Mouse (Mus musculus) kidney, adult 2 months (tissue): ENCODE results near the gene Cdh12. TPM values are rescaled to one million over a fixed set of nuclear protein-coding genes. Genes with fewer than 3 reads are reported as not detected.
"Not testable (repeated sequence)": the region's sequence is repeated elsewhere in the genome, so short reads cannot be mapped to it uniquely, and the experiment has no call there.

Experiments
- DNase-seq: peaks from one replicate; pipeline ENCODE4 v3.0.0; 2021
- H3K27ac ChIP-seq: fragments of 200-500 bp; 2 replicates; pipeline ENCODE4 v1.5.1; 2012; ENCODE audit warnings: low read depth, low read length, control low read depth, inconsistent platforms; ENCODE audit not compliant: insufficient read depth
- H3K27me3 ChIP-seq: fragments of 200-500 bp; replicated peaks from 2 replicates; pipeline ENCODE4 v1.6.1; 2012; ENCODE audit warnings: mild to moderate bottlenecking, moderate library complexity, low read length, inconsistent platforms; ENCODE audit not compliant: control insufficient read depth, insufficient read depth
- H3K36me3 ChIP-seq: fragments of 200-500 bp; 2 replicates; pipeline ENCODE4 v1.6.1; 2012; ENCODE audit warnings: mild to moderate bottlenecking, moderate library complexity, low read length, inconsistent platforms; ENCODE audit not compliant: control insufficient read depth, insufficient read depth
- H3K4me1 ChIP-seq: fragments of 200-500 bp; 2 replicates; pipeline ENCODE4 v1.6.1; 2011; ENCODE audit warnings: low read length; ENCODE audit not compliant: control insufficient read depth, insufficient read depth
- H3K4me3 ChIP-seq: fragments of 200-500 bp; 2 replicates; pipeline ENCODE4 v1.5.1; 2011; ENCODE audit warnings: mild to moderate bottlenecking, low read depth, low read length, control low read depth; ENCODE audit not compliant: insufficient read depth
- CTCF ChIP-seq: fragments of 200-500 bp; conservative IDR thresholded peaks from 2 replicates; pipeline ENCODE4 v1.5.1; 2011; ENCODE audit warnings: low read depth, mild to moderate bottlenecking, control low read depth, low read length, moderate library complexity, mixed read lengths; ENCODE audit not compliant: insufficient read depth, insufficient read length
- POLR2A ChIP-seq: fragments of 200-500 bp; IDR thresholded peaks from one replicate; pipeline ENCODE4 v1.6.1; 2011; ENCODE audit warnings: low read depth, low read length, control low read depth
- WGBS: fragments of 180-500 bp; shearing (Covaris S2); methylation state at CpG from one replicate; pipeline ENCODE4 v1.1.7; 2018; 5-methylcytosine and 5-hydroxymethylcytosine counted together
- polyA plus RNA-seq: library from polyadenylated mRNA; depleted of rRNA; stranded (reverse); fragments of >200 nt; gene quantifications from 2 replicates; pipeline ENCODE4 v1.2.3, GENCODE M21; 2012

Cdh12 gene
- polyA plus RNA-seq, 1 experiment, result not detected

- WGBS, result 54% methylated on average over 5 of the region's 5 CpGs
- TF ChIP-seq CTCF (no peak), POLR2A (no peak)
- no peak overlapping the region for H3K27ac ChIP-seq
Observed at GRCm38 (mm10) chr15:21375460-21375859, 926.4 kb downstream of the Cdh12 start.

GRCm38 (mm10) chr15:21375871-21376270, 926.8 kb downstream of the Cdh12 start:
- TF ChIP-seq CTCF, result no peak
- no peak for TF ChIP-seq POLR2A
- no peaks in the 10 kb centered on the region for H3K4me1 ChIP-seq
- DNase-seq, result no peak
- H3K4me3 ChIP-seq, result no peak overlapping the region
- WGBS, result 70% methylated on average over 3 of the region's 3 CpGs
- H3K27ac ChIP-seq, result no peak overlapping the region
- no peaks in the 10 kb centered on the region for H3K27me3 ChIP-seq
- H3K36me3 ChIP-seq, result no peaks in the 10 kb centered on the region

More at GRCm38 (mm10) chr15:21375460-21375859, 926.4 kb downstream of the Cdh12 start:
- Histone ChIP-seq H3K27me3 (no peaks in the 10 kb centered on the region), H3K36me3 (no peaks in the 10 kb centered on the region), H3K4me1 (no peaks in the 10 kb centered on the region), H3K4me3 (no peak overlapping the region)
- DNase-seq, result no peak

GRCm38 (mm10) chr15:21391442-21391841, 942.4 kb downstream of the Cdh12 start:
- H3K4me1 ChIP-seq, H3K27me3 ChIP-seq, DNase-seq, H3K27ac ChIP-seq, H3K4me3 ChIP-seq, H3K36me3 ChIP-seq: not testable (repeated sequence)
- WGBS, result 85% methylated on average over 14 of the region's 14 CpGs

GRCm38 (mm10) chr15:21393080-21393479, 944.0 kb downstream of the Cdh12 start:
- H3K36me3 ChIP-seq, result no peaks in the 10 kb centered on the region
- no peak for DNase-seq
- no peak overlapping the region for H3K27ac ChIP-seq
- no peak overlapping the region for H3K4me3 ChIP-seq
- no peaks in the 10 kb centered on the region for H3K27me3 ChIP-seq
- WGBS, result 69% methylated on average over 3 of the region's 3 CpGs
- no peak for TF ChIP-seq POLR2A
- TF ChIP-seq CTCF, result no peak
- no peaks in the 10 kb centered on the region for H3K4me1 ChIP-seq

- 75% methylated on average over 6 of the region's 6 CpGs for WGBS
- TF ChIP-seq POLR2A, result no peak
- no peak for TF ChIP-seq CTCF
- Histone ChIP-seq H3K4me3 (no peak overlapping the region), H3K4me1 (no peaks in the 10 kb centered on the region), H3K36me3 (no peaks in the 10 kb centered on the region), H3K27ac (no peak overlapping the region), H3K27me3 (no peaks in the 10 kb centered on the region)
- DNase-seq, result no peak
Observed at GRCm38 (mm10) chr15:21405196-21405595, 956.1 kb downstream of the Cdh12 start.

GRCm38 (mm10) chr15:21407324-21408044, 958.4 kb downstream of the Cdh12 start:
- TF ChIP-seq POLR2A, result no peak
- TF ChIP-seq CTCF, result no peak

GRCm38 (mm10) chr15:21437347-21437746, 988.3 kb downstream of the Cdh12 start:
- 82% methylated on average over 4 of the region's 4 CpGs for WGBS
- DNase-seq, result no peak
- H3K27me3 ChIP-seq, result no peaks in the 10 kb centered on the region
- H3K4me3 ChIP-seq, result no peak overlapping the region
- H3K4me1 ChIP-seq, result no peaks in the 10 kb centered on the region
- H3K27ac ChIP-seq, result no peak overlapping the region
- TF ChIP-seq POLR2A (no peak), CTCF (no peak)
- no peaks in the 10 kb centered on the region for H3K36me3 ChIP-seq

More at GRCm38 (mm10) chr15:21407324-21408044, 958.4 kb downstream of the Cdh12 start:
- Histone ChIP-seq H3K27me3 (no peaks in the 10 kb centered on the region), H3K27ac (no peak overlapping the region), H3K4me1 (no peaks in the 10 kb centered on the region), H3K36me3 (no peaks in the 10 kb centered on the region), H3K4me3 (no peak overlapping the region)
- peak; percentile 19 for DNase-seq
- WGBS, result 63% methylated on average over 2 of the region's 2 CpGs
